Mouse (Mus musculus) midbrain, embryonic 15.5 days (tissue): Measurements from ENCODE around the gene Wdr61. TPM values are rescaled to one million over a fixed set of nuclear protein-coding genes. Genes with fewer than 3 reads are reported as not detected.

Experiments used
- ATAC-seq: fragments of 200-750 bp; cut with Nextera tagmentation; replicated peaks from 2 replicates; pipeline ENCODE4 v1.8.0; 2017; ENCODE audit warnings: moderate TSS enrichment
- H3K27ac ChIP-seq: fragments of 300-500 bp; sonication (generic); 2 replicates; pipeline ENCODE4 v1.5.1; 2015; ENCODE audit warnings: mild to moderate bottlenecking, inconsistent platforms
- H3K27me3 ChIP-seq: fragments of 300-500 bp; sonication (generic); replicated peaks from 2 replicates; pipeline ENCODE4 v1.6.1; 2015; ENCODE audit warnings: inconsistent platforms
- H3K36me3 ChIP-seq: fragments of 300-500 bp; sonication (generic); replicated peaks from 2 replicates; pipeline ENCODE4 v1.6.1; 2015; ENCODE audit warnings: inconsistent platforms
- H3K4me1 ChIP-seq: fragments of 300-500 bp; sonication (generic); 2 replicates; pipeline ENCODE4 v1.6.1; 2015; ENCODE audit warnings: inconsistent platforms
- H3K4me2 ChIP-seq: fragments of 300-500 bp; sonication (generic); 2 replicates; pipeline ENCODE4 v1.6.1; 2015; ENCODE audit warnings: inconsistent platforms, mild to moderate bottlenecking, moderate library complexity
- H3K4me3 ChIP-seq: fragments of 300-500 bp; sonication (generic); 2 replicates; pipeline ENCODE4 v1.5.1; 2015; ENCODE audit warnings: mild to moderate bottlenecking, inconsistent platforms
- H3K9ac ChIP-seq: fragments of 300-500 bp; sonication (generic); 2 replicates; pipeline ENCODE4 v1.6.1; 2015; ENCODE audit warnings: mild to moderate bottlenecking, inconsistent platforms
- H3K9me3 ChIP-seq: fragments of 300-500 bp; sonication (generic); 2 replicates; pipeline ENCODE4 v1.6.1; 2016; ENCODE audit warnings: inconsistent platforms
- WGBS: fragments of 180-500 bp; shearing (Covaris S2); methylation state at CpG from one replicate; pipeline ENCODE4 v1.1.7; 2015; ENCODE audit warnings: mixed read lengths; 5-methylcytosine and 5-hydroxymethylcytosine counted together
- polyA plus RNA-seq: library from polyadenylated mRNA; unstranded; fragments of >200 nt; fragmentation: Nextera tagmentation; extraction: Ambion mirVana; gene quantifications from 2 replicates; pipeline ENCODE4 v1.2.1, GENCODE M21; 2015

Wdr61 gene
- 89.8 and 95.0 TPM in 2 replicates for polyA plus RNA-seq

DNA sequence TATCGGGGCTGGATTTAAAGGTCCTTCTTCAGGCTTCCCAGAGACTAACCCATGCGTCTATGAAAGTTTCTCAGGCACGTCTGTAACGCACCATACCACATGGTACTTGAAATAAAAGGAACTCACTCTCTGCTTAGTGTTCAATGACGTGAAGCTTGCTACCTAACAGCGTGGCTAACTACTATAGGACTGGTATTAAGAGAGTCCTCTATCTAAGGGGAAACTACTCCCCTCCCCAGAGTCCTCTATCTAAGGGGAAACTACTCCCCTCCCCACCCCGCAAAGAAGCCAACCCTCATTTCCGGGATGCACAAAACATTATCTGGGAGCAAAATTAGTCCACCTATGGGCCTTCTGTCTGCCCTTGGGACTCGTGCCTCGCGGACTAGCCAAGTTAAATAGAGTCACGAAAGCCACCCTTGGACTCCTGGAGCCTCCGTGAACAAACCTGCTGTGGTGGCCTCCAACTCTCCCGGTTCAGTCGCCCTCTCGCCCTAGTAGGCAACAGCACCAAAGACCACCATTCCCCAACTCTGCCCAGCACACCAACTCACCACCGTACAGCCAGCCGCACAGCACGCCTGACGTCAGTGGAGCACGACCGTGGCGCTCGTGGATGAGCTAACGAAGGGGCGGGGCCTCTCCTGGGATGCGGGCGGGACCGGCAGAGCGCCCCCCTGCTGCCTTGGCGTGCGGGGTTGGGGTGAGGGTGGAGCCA, at the start of gene Wdr61:
Wdr61 (minus strand) TSS at position 599 of the 718 bp plus-strand sequence.
- Histone ChIP-seq H3K27me3 (no peaks in the 10 kb centered on the region), H3K4me3 (peak within 1 kb of the TSS; percentile 87), H3K4me1 (peaks cover 16% of the 10 kb centered on the region), H3K9me3 (no peaks in the 10 kb centered on the region), H3K27ac (peak within 1 kb of the TSS; percentile 68), H3K36me3 (0 out of 2 replicates have a peak, but pooled peaks cover 2% of the 10 kb centered on the region), H3K9ac (peak within 1 kb of the TSS; percentile 71), H3K4me2 (peak within 1 kb of the TSS; percentile 82)
- 1% methylated on average over 32 of the region's 32 CpGs for WGBS
- peak; percentile 97 for ATAC-seq

DNA sequence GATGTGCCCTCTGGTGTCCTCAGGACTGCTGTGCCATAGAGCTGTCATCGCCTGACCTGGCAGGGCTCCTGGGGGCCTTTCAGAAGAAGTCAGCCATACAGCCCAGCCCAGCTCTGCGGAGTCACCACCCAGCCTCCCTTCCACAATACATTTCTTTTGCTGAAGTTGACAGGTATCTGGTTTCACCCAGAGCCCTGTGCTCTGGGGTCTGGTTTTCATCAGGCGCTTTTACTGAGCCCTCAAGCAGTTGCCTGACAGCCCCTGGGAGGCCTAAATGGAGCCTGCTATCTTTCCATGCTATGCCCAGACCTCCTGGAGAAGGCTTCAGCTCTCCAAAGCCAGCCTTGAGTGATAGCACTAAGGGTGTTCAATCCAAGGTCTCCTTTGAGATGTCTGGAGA, 49.7 kb upstream of the Wdr61 start:
- Histone ChIP-seq H3K9me3 (no peaks in the 10 kb centered on the region), H3K27ac (no peak overlapping the region), H3K9ac (no peak overlapping the region), H3K36me3 (no peaks in the 10 kb centered on the region), H3K27me3 (no peaks in the 10 kb centered on the region), H3K4me3 (no peak overlapping the region), H3K4me1 (peaks cover 5% of the 10 kb centered on the region), H3K4me2 (no peak overlapping the region)
- ATAC-seq, result no peak
- WGBS, result 52% methylated on average over 3 of the region's 3 CpGs

DNA sequence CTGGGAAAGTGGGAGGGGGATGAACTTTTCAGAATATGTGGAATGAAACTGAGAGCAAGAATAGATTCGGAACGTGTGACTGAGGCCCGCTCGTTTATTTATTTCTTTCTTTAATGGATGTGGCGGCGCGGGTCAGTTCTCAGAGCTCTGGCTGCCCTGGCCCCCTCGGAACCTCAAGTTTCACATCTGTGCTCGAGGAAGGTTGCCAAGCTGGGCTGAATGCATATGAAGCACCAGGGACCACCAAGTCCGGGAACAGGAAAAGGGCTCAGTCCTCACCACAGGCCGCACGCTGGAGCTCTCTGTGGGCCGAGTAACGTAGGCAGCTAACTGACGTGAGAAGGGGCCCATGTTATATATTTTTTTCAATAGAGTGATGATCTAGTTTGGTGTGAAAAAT, 48.2 kb upstream of the Wdr61 start:
- H3K4me2 ChIP-seq, result no peak overlapping the region
- no peaks in the 10 kb centered on the region for H3K9me3 ChIP-seq
- H3K27me3 ChIP-seq, result no peaks in the 10 kb centered on the region
- no peak overlapping the region for H3K9ac ChIP-seq
- no peaks in the 10 kb centered on the region for H3K36me3 ChIP-seq
- no peak for ATAC-seq
- H3K4me1 ChIP-seq, result peaks cover under 1% of the 10 kb centered on the region
- no peak overlapping the region for H3K4me3 ChIP-seq
- 63% methylated on average over 15 of the region's 15 CpGs for WGBS
- no peak overlapping the region for H3K27ac ChIP-seq

DNA sequence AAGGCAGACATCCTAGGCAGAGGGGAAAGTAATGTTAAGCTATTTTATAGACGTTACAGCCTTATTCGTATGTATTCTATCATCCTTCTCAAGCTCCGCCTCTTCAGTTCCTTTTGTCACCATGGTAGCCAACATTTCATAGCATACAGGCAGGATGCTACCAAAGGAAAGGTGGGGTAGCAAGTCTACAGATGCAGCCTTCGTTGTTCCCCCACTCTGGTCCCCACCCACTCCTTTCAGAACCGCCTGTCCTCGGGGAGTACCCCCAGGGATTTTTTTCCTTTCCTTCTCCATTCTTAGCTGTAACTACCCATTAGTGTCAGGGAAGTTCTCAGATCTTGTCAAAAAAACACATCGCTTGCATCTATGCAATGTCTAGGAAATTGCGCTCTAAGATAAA, 45.0 kb upstream of the Wdr61 start:
- Histone ChIP-seq H3K4me3 (no peak overlapping the region), H3K9me3 (no peaks in the 10 kb centered on the region), H3K4me2 (no peak overlapping the region), H3K36me3 (no peaks in the 10 kb centered on the region), H3K4me1 (no peaks in the 10 kb centered on the region), H3K9ac (no peak overlapping the region), H3K27me3 (no peaks in the 10 kb centered on the region), H3K27ac (no peak overlapping the region)
- WGBS, result 80% methylated on average over 8 of the region's 8 CpGs
- no peak for ATAC-seq

DNA sequence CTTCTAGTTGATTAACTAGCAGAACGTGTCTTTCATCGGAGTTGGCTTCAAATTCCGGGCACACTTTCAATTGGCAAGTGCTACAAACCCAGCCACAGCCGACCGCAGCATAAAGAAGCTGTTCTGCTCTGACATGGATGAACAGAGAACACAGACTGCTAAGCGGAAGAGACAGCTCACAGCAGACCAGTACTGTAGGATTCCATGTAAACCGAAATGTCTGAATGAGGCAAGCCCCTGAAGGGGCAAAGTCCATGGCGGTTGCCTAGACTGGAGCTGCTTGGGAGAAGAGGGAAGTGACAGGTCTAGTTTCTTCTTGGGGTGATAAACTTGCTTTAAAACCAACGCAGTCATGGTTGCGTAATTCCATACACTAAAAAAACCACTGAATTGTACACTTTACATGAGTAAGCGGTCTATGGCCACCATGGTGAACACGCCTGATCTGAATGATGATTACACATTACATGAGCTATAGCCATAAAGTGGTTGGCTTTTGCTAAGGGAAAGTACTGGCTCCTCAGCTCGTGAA, 42.2 kb upstream of the Wdr61 start:
- no peak for ATAC-seq
- Histone ChIP-seq H3K4me1 (no peaks in the 10 kb centered on the region), H3K27ac (no peak overlapping the region), H3K4me3 (no peak overlapping the region), H3K4me2 (no peak overlapping the region), H3K9ac (no peak overlapping the region), H3K27me3 (no peaks in the 10 kb centered on the region), H3K9me3 (no peaks in the 10 kb centered on the region), H3K36me3 (no peaks in the 10 kb centered on the region)
- WGBS, result 86% methylated on average over 13 of the region's 13 CpGs

DNA sequence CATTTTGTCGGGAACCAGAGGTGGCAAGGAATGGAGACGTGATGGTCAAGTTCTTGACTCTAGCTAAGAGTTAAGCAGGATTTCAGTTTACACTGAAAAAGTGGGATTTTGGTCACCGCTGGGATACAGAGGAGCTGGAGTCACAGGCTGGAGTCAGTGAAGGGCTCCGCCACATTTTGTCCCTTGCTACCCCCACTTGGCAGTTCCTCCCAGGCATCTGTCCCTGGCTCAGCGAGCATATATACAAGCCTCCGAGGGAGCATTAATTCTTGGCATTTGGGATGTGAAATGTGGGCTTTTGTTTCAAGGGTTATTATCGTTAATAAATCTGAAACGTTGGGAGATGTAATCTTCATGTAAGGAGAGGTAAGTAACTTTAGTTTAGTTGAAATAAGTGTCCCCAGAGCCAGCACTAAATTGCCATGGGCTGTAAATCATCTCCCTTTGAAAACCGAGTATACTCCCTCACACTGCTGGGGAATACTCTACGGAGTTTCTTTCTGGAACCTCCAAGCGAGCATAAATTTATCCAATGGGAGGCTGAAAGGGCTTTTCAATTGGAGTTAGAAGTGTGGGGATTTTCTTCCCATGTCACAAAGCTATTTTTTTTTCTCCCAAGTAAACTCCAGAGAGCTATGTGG, 35.9 kb upstream of the Wdr61 start:
- WGBS, result 54% methylated on average over 11 of the region's 11 CpGs
- H3K27ac ChIP-seq, result no peak overlapping the region
- H3K9ac ChIP-seq, result no peak overlapping the region
- H3K36me3 ChIP-seq, result no peaks in the 10 kb centered on the region
- H3K4me2 ChIP-seq, result no peak overlapping the region
- H3K27me3 ChIP-seq, result peaks cover 18% of the 10 kb centered on the region
- H3K4me1 ChIP-seq, result peaks cover 12% of the 10 kb centered on the region
- ATAC-seq, result no peak
- no peaks in the 10 kb centered on the region for H3K9me3 ChIP-seq
- H3K4me3 ChIP-seq, result no peak overlapping the region

DNA sequence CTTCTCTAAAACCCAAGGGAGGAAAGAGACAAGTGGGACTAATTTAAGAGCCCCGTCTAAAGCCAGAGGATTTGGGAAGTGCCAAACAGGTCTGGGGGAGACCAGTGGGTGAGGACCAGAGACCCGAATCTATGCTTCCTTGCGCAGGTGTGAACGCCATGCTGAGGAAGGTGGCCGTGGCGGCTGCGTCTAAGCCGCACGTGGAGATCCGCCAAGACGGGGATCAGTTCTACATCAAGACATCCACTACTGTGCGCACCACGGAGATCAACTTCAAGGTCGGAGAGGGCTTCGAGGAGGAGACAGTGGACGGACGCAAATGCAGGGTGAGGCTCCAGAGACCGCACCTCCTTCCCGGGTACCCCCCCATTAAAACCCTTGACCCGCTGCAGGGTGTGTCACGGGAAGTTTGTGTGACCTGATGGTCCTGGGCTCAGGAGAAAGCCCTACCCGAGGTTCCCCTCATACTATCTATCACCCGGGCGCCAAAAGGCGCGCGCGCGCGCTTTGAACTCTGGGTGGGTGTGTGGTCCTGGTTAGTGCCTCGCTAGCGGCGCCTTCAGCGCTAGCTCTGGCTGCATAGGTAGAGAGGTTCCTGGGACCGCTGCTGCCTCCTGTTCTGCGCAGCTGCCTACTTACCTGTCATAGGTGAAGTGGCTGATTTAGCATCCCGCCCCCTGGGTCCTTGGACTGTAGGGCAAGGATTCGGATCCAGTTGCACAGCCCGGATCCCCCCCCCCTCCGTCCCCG, 31.2 kb upstream of the Wdr61 start:
- H3K27me3 ChIP-seq, result peaks cover 46% of the 10 kb centered on the region
- H3K4me3 ChIP-seq, result peak overlapping the region; percentile 42
- WGBS, result 1% methylated on average over 41 of the region's 41 CpGs
- peak overlapping the region; percentile 65 for H3K4me2 ChIP-seq
- H3K36me3 ChIP-seq, result no peaks in the 10 kb centered on the region
- H3K4me1 ChIP-seq, result peaks cover 23% of the 10 kb centered on the region
- no peak overlapping the region for H3K27ac ChIP-seq
- no peaks in the 10 kb centered on the region for H3K9me3 ChIP-seq
- H3K9ac ChIP-seq, result 0 out of 2 replicates have a peak overlapping the region, but pooled peaks have one; percentile 32
- ATAC-seq, result peak; percentile 70

DNA sequence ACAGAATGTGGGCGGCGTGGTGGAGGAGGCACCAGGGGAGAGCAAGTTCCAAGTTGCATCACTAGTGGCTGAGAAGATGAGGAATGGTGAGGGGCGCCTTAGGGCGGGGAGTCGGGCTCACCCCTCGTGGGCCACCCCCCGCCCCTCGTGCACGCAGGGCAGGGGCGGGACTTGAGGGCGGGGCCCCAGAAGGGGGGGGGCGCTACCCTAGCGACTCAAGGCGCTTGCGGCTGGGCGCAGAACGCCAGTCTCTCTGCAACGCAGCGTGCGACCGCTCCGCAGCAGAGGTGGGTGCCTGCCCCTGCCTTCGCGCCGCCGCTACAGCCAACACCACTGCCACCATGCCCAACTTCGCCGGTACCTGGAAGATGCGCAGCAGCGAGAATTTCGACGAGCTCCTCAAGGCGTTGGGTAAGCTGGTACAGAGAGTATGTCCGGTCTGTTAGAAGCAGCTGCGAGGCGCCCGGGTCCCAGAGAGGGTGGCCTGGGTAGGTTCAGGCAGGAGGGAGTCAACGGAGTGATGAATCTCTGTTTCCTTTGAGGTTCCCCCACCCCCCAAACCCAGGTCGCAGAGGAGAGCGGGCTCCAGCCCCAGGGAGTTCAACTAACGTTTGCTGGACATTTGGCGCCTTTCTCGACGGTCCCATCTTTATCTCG, 30.4 kb upstream of the Wdr61 start, which contains the start of gene Crabp1:
Crabp1 (plus strand) TSS at position 188 of the 657 bp plus-strand sequence.
- peak within 1 kb of the TSS; percentile 32; the same call in 1 of the 2 replicates for H3K9ac ChIP-seq
- H3K4me1 ChIP-seq, result peaks cover 23% of the 10 kb centered on the region
- peak within 1 kb of the TSS; percentile 65 for H3K4me2 ChIP-seq
- no peaks in the 10 kb centered on the region for H3K9me3 ChIP-seq
- 0 out of 2 replicates have a peak, but pooled peaks have one; percentile 45 for ATAC-seq
- under 1% methylated on average over 43 of the region's 45 CpGs for WGBS
- H3K4me3 ChIP-seq, result peak within 1 kb of the TSS; percentile 42
- H3K36me3 ChIP-seq, result no peaks in the 10 kb centered on the region
- H3K27me3 ChIP-seq, result peaks cover 46% of the 10 kb centered on the region
- H3K27ac ChIP-seq, result no peak within 1 kb of the TSS

DNA sequence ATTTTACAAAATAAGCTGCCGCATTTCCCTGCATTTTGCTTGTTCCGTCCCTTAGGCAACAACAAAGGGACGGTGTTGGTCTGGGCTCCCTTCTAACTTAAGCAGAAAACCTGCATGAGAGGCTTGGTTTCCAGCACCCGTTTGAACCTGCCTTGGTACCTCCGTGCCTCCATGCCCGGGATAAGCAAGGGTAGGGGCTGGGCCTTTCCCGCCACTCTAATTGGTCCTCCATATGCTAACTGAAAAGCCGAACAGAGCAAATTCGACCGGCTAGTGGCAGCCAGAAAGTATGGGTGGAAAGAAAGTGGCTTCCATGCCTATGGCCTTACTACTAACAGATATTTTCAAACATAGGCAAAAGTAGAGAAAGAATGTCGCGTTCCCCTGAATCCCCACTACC, 29.8 kb upstream of the Wdr61 start:
- Histone ChIP-seq H3K27ac (no peak overlapping the region), H3K4me3 (no peak overlapping the region), H3K27me3 (peaks cover 45% of the 10 kb centered on the region), H3K4me2 (peak overlapping the region; percentile 65), H3K4me1 (peaks cover 23% of the 10 kb centered on the region), H3K36me3 (no peaks in the 10 kb centered on the region), H3K9ac (no peak overlapping the region), H3K9me3 (no peaks in the 10 kb centered on the region)
- no peak for ATAC-seq
- WGBS, result 15% methylated on average over 12 of the region's 12 CpGs

DNA sequence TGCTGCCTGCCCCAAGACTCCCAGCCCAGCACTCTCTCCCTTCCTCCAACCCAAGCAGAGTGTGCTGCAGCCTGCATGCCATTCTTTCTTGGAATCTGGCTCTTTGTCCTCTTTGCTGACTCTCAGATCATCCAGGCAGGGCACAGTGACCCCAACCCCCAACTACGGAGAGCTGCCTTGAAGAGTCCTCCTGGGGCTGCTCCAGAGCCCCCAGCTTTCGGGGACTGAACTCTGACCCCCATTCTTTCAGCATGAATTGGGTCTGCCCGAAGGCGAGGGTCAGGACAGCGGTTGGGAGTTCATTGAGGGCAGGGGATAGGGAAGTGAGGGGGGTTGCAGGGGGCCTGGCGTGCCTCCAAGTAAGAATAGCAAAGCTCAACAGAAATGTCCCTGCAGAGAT, 25.3 kb upstream of the Wdr61 start:
- no peak for ATAC-seq
- peaks cover 23% of the 10 kb centered on the region for H3K27me3 ChIP-seq
- 6% methylated on average over 6 of the region's 6 CpGs for WGBS

DNA sequence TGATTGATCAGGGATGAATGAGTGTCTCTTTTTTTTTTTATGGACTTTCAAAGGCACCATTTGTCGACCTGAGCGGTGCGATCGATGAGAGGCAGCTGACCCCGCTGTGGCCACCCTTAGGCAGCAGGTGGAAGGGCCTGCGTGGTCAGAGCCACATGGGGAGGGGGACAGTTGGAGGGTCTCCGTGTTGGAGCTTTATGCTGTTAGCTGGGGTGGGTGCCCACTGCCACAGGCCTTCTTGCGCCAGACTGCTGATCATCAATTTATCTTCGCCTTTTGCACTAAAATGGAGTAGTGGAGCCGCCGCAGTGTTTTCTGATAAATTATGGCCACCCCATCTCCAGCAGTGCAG, 18.6 kb upstream of the Wdr61 start:
- Histone ChIP-seq H3K4me1 (peaks cover 8% of the 10 kb centered on the region; the same call in 1 of the 2 replicates), H3K4me2 (no peak overlapping the region), H3K36me3 (no peaks in the 10 kb centered on the region), H3K27me3 (no peaks in the 10 kb centered on the region), H3K4me3 (no peak overlapping the region), H3K27ac (no peak overlapping the region), H3K9ac (no peak overlapping the region), H3K9me3 (no peaks in the 10 kb centered on the region)
- WGBS, result 57% methylated on average over 11 of the region's 11 CpGs
- ATAC-seq, result no peak; the same call in 1 of the 2 replicates

More for the DNA sequence above, 25.3 kb upstream of the Wdr61 start:
- no peaks in the 10 kb centered on the region for H3K36me3 ChIP-seq
- no peaks in the 10 kb centered on the region for H3K9me3 ChIP-seq
- peaks cover 5% of the 10 kb centered on the region for H3K4me1 ChIP-seq
- H3K4me2 ChIP-seq, result no peak overlapping the region
- H3K27ac ChIP-seq, result no peak overlapping the region
- H3K9ac ChIP-seq, result no peak overlapping the region
- H3K4me3 ChIP-seq, result no peak overlapping the region
